Mouse (Mus musculus): Measurements from ENCODE around the gene Ccz1. TPM values are rescaled to one million over a fixed set of nuclear protein-coding genes. Genes with fewer than 3 reads are reported as not detected.
A peak's percentile ranks its signal among the peaks of the same experiment; 100 is the strongest.

The Ccz1 gene
- polyA plus RNA-seq, 1 experiment from 2014 or later = 30.5 TPM

- TF ChIP-seq EP300 (IDR thresholded peaks at IDR 0.05; ENCODE audit: low read depth) (no peak), CTCF (IDR thresholded peaks at IDR 0.05; ENCODE audit: low read depth) (no peak)
- Histone ChIP-seq H3K4me2 (ENCODE audit: low read depth, low read length) (peak overlapping the region; percentile 33), H3K9ac (replicated peaks) (no peak overlapping the region), H3K36me3 (replicated peaks; ENCODE audit: insufficient read depth, low read length) (no peaks in the 10 kb centered on the region), H3K27ac (ENCODE audit: low read depth) (no peak overlapping the region), H3K27me3 (ENCODE audit: insufficient read depth, low read length) (no peaks in the 10 kb centered on the region), H3K4me1 (ENCODE audit: insufficient read depth) (peaks cover 30% of the 10 kb centered on the region), H3K9me3 (ENCODE audit: low read length) (no peaks in the 10 kb centered on the region), H3K4me3 (ENCODE audit: low read depth, low read length) (no peak overlapping the region)
- DNase-seq (peak; percentile 70), ATAC-seq (peak; percentile 81)
- WGBS (ENCODE audit: insufficient replicate concordance) = 60% methylated on average over 16 of the region's 16 CpGs
These were observed 37.8 kb downstream of the Ccz1 start for GRCm38 (mm10) chr5:143976726-143977431.

GRCm38 (mm10) chr5:143976232-143976631 is 38.4 kb downstream of the Ccz1 start:
- Histone ChIP-seq H3K36me3 (replicated peaks; ENCODE audit: insufficient read depth, low read length) (no peaks in the 10 kb centered on the region), H3K9ac (replicated peaks) (no peak overlapping the region), H3K27ac (ENCODE audit: low read depth) (peak overlapping the region; percentile 50; the same call in 1 of the 2 replicates), H3K27me3 (ENCODE audit: insufficient read depth, low read length) (no peaks in the 10 kb centered on the region), H3K4me2 (ENCODE audit: low read depth, low read length) (peak overlapping the region; percentile 33; the same call in 1 of the 2 replicates), H3K4me1 (ENCODE audit: insufficient read depth) (peaks cover 30% of the 10 kb centered on the region), H3K9me3 (ENCODE audit: low read length) (no peaks in the 10 kb centered on the region), H3K4me3 (ENCODE audit: low read depth, low read length) (no peak overlapping the region)
- TF ChIP-seq EP300 (IDR thresholded peaks at IDR 0.05; ENCODE audit: low read depth) (no peak), CTCF (IDR thresholded peaks at IDR 0.05; ENCODE audit: low read depth) (no peak)
- ATAC-seq (no peak), DNase-seq (no peak)
- 75% methylated on average over 11 of the region's 11 CpGs for WGBS (ENCODE audit: insufficient replicate concordance)

- no peak overlapping the region for H3K4me2 ChIP-seq (ENCODE audit: low read depth, low read length)
These were observed 39.1 kb downstream of the Ccz1 start for GRCm38 (mm10) chr5:143975631-143975933.

GRCm38 (mm10) chr5:143974931-143975630 is 39.6 kb downstream of the Ccz1 start:
- no peaks in the 10 kb centered on the region for H3K36me3 ChIP-seq (replicated peaks; ENCODE audit: insufficient read depth, low read length)
- 46% methylated on average over 4 of the region's 4 CpGs for WGBS (ENCODE audit: insufficient replicate concordance)
- peak; percentile 88 for DNase-seq
- no peaks in the 10 kb centered on the region for H3K9me3 ChIP-seq (ENCODE audit: low read length)
- ATAC-seq = peak; percentile 83
- no peak overlapping the region for H3K9ac ChIP-seq (replicated peaks)
- H3K27ac ChIP-seq (ENCODE audit: low read depth) = peak overlapping the region; percentile 50
- H3K4me1 ChIP-seq (ENCODE audit: insufficient read depth) = peaks cover 30% of the 10 kb centered on the region
- H3K4me3 ChIP-seq (ENCODE audit: low read depth, low read length) = no peak overlapping the region
- no peaks in the 10 kb centered on the region for H3K27me3 ChIP-seq (ENCODE audit: insufficient read depth, low read length)
- H3K4me2 ChIP-seq (ENCODE audit: low read depth, low read length) = peak overlapping the region; percentile 10; the same call in 1 of the 2 replicates
- TF ChIP-seq CTCF (IDR thresholded peaks at IDR 0.05; ENCODE audit: low read depth) = peak; percentile 98
- TF ChIP-seq EP300 (IDR thresholded peaks at IDR 0.05; ENCODE audit: low read depth) = no peak

More at GRCm38 (mm10) chr5:143975631-143975933, 39.1 kb downstream of the Ccz1 start:
- Histone ChIP-seq H3K27me3 (ENCODE audit: insufficient read depth, low read length) (no peaks in the 10 kb centered on the region), H3K27ac (ENCODE audit: low read depth) (peak overlapping the region; percentile 50), H3K9ac (replicated peaks) (no peak overlapping the region), H3K4me3 (ENCODE audit: low read depth, low read length) (no peak overlapping the region), H3K9me3 (ENCODE audit: low read length) (no peaks in the 10 kb centered on the region), H3K36me3 (replicated peaks; ENCODE audit: insufficient read depth, low read length) (no peaks in the 10 kb centered on the region), H3K4me1 (ENCODE audit: insufficient read depth) (peaks cover 30% of the 10 kb centered on the region)
- ATAC-seq = peak; percentile 57
- WGBS (ENCODE audit: insufficient replicate concordance) = 47% methylated on average over 2 of the region's 2 CpGs
- no peak for TF ChIP-seq CTCF (IDR thresholded peaks at IDR 0.05; ENCODE audit: low read depth)
- TF ChIP-seq EP300 (IDR thresholded peaks at IDR 0.05; ENCODE audit: low read depth) = no peak
- no peak for DNase-seq

GRCm38 (mm10) chr5:143972628-143973027 is 42.0 kb downstream of the Ccz1 start:
- Histone ChIP-seq H3K27ac (ENCODE audit: low read depth) (no peak overlapping the region), H3K27me3 (ENCODE audit: insufficient read depth, low read length) (no peaks in the 10 kb centered on the region), H3K9me3 (ENCODE audit: low read length) (no peaks in the 10 kb centered on the region), H3K4me1 (ENCODE audit: insufficient read depth) (peaks cover 29% of the 10 kb centered on the region), H3K9ac (replicated peaks) (no peak overlapping the region), H3K36me3 (replicated peaks; ENCODE audit: insufficient read depth, low read length) (no peaks in the 10 kb centered on the region), H3K4me2 (ENCODE audit: low read depth, low read length) (0 out of 2 replicates have a peak overlapping the region, but pooled peaks have one; percentile 32), H3K4me3 (ENCODE audit: low read depth, low read length) (no peak overlapping the region)
- 33% methylated on average over 3 of the region's 3 CpGs for WGBS (ENCODE audit: insufficient replicate concordance)
- TF ChIP-seq CTCF (IDR thresholded peaks at IDR 0.05; ENCODE audit: low read depth) (no peak), EP300 (IDR thresholded peaks at IDR 0.05; ENCODE audit: low read depth) (no peak)
- DNase-seq (no peak), ATAC-seq (no peak)

- H3K9me3 ChIP-seq (ENCODE audit: low read length) = no peaks in the 10 kb centered on the region
- H3K9ac ChIP-seq (replicated peaks) = no peak overlapping the region
- ATAC-seq (no peak), DNase-seq (no peak)
- no peak overlapping the region for H3K4me3 ChIP-seq (ENCODE audit: low read depth, low read length)
- no peak for TF ChIP-seq EP300 (IDR thresholded peaks at IDR 0.05; ENCODE audit: low read depth)
- TF ChIP-seq CTCF (IDR thresholded peaks at IDR 0.05; ENCODE audit: low read depth) = no peak
- no peaks in the 10 kb centered on the region for H3K4me1 ChIP-seq (ENCODE audit: insufficient read depth)
- no peak overlapping the region for H3K4me2 ChIP-seq (ENCODE audit: low read depth, low read length)
- H3K27ac ChIP-seq (ENCODE audit: low read depth) = no peak overlapping the region
- no peaks in the 10 kb centered on the region for H3K27me3 ChIP-seq (ENCODE audit: insufficient read depth, low read length)
- 82% methylated on average over 12 of the region's 12 CpGs for WGBS (ENCODE audit: insufficient replicate concordance)
- H3K36me3 ChIP-seq (replicated peaks; ENCODE audit: insufficient read depth, low read length) = no peaks in the 10 kb centered on the region
These were observed 48.0 kb downstream of the Ccz1 start for GRCm38 (mm10) chr5:143966671-143967070.

All from liver, postnatal 0 days (tissue).